Mouse (Mus musculus): ENCODE data around the gene Mark2. TPM values are rescaled to one million over a fixed set of nuclear protein-coding genes. Genes with fewer than 3 reads are reported as not detected.

The Mark2 gene
- polyA plus RNA-seq, 1 experiment from 2014 or later: 62.8 TPM

GRCm38 (mm10) chr19:7274326-7274990 is 67.2 kb downstream of the Mark2 start:
- Histone ChIP-seq H3K36me3 (peaks cover 87% of the 10 kb centered on the region), H3K27ac (peak overlapping the region; percentile 67; the same call in 1 of the 2 replicates), H3K9me3 (no peaks in the 10 kb centered on the region), H3K4me2 (replicated peaks) (no peak overlapping the region), H3K27me3 (no peaks in the 10 kb centered on the region), H3K9ac (no peak overlapping the region), H3K4me3 (no peak overlapping the region), H3K4me1 (peaks cover 32% of the 10 kb centered on the region)
- ATAC-seq (ENCODE audit: insufficient number of reproducible peaks, insufficient read depth, low FRiP score, low TSS enrichment): no peak
- WGBS: 83% methylated on average over 13 of the region's 13 CpGs

GRCm38 (mm10) chr19:7273486-7273885 is 68.2 kb downstream of the Mark2 start:
- Histone ChIP-seq H3K27me3 (no peaks in the 10 kb centered on the region), H3K4me1 (peaks cover 35% of the 10 kb centered on the region), H3K9me3 (no peaks in the 10 kb centered on the region), H3K9ac (no peak overlapping the region), H3K4me2 (replicated peaks) (no peak overlapping the region), H3K36me3 (peaks cover 77% of the 10 kb centered on the region), H3K4me3 (no peak overlapping the region), H3K27ac (no peak overlapping the region)
- no peak for ATAC-seq (ENCODE audit: insufficient number of reproducible peaks, insufficient read depth, low FRiP score, low TSS enrichment)
- 89% methylated on average over 4 of the region's 4 CpGs for WGBS

DNA sequence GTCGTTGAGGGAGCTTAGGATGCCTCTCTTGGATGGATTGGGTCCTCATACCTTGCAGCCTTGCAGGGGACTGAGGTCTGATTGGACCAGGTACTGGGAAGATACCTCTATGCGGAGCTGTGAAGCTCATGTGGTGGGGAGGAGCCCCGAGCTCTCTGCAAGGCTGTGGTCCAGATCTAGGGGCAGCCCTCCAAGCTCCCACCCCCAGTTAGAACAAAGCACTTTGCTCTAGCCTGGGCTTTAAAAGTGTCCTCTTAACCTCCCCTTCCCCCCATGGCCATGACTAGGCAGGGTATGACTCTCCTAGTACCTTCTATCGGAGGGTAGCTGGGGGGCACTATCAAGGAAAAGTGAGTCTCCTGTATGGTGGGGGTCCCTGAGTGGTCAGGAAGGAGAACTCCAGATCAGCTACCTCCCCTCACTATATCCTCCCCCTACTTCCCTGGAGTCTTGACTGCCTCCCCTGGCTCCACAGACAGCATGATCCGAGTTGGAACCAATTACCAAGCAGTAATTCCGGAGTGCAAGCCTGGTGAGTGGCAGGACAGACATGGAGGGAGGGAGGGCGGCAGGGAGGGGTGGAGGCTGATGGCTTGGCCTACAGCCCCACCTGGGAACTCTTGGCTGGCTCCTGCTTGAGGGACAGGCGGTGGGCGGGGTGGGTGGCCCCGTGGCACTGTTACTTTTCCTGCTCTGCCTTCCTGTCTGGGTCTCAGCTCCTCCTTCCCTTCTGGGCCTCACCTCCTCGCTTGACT is 72.2 kb downstream of the Mark2 start:
- peak overlapping the region; percentile 86 for H3K4me3 ChIP-seq
- H3K36me3 ChIP-seq: peaks cover 42% of the 10 kb centered on the region
- H3K27me3 ChIP-seq: no peaks in the 10 kb centered on the region
- ATAC-seq (ENCODE audit: insufficient number of reproducible peaks, insufficient read depth, low FRiP score, low TSS enrichment): no peak
- peak overlapping the region; percentile 91 for H3K9ac ChIP-seq
- peak overlapping the region; percentile 97 for H3K27ac ChIP-seq
- H3K4me1 ChIP-seq: peaks cover 48% of the 10 kb centered on the region
- H3K9me3 ChIP-seq: no peaks in the 10 kb centered on the region
- 2% methylated on average over 11 of the region's 11 CpGs for WGBS
- peak overlapping the region; percentile 77 for H3K4me2 ChIP-seq (replicated peaks)

GRCm38 (mm10) chr19:7268722-7269090 is 73.0 kb downstream of the Mark2 start:
- Histone ChIP-seq H3K4me3 (peak overlapping the region; percentile 86), H3K4me2 (replicated peaks) (peak overlapping the region; percentile 77), H3K4me1 (peaks cover 52% of the 10 kb centered on the region), H3K27ac (peak overlapping the region; percentile 97), H3K36me3 (peaks cover 34% of the 10 kb centered on the region), H3K9ac (peak overlapping the region; percentile 91), H3K9me3 (no peaks in the 10 kb centered on the region), H3K27me3 (no peaks in the 10 kb centered on the region)
- no peak for ATAC-seq (ENCODE audit: insufficient number of reproducible peaks, insufficient read depth, low FRiP score, low TSS enrichment)
- under 1% methylated on average over 30 of the region's 30 CpGs for WGBS

- H3K4me2 ChIP-seq (replicated peaks): peak overlapping the region; percentile 77
- no peaks in the 10 kb centered on the region for H3K27me3 ChIP-seq
- peak overlapping the region; percentile 91 for H3K9ac ChIP-seq
- H3K4me3 ChIP-seq: peak overlapping the region; percentile 86
- 1% methylated on average over 75 of the region's 97 CpGs for WGBS
- peaks cover 28% of the 10 kb centered on the region for H3K36me3 ChIP-seq
- H3K27ac ChIP-seq: peak overlapping the region; percentile 97
- H3K9me3 ChIP-seq: no peaks in the 10 kb centered on the region
- peak; percentile 53; the same call in 1 of the 2 replicates for ATAC-seq (ENCODE audit: insufficient number of reproducible peaks, insufficient read depth, low FRiP score, low TSS enrichment)
- H3K4me1 ChIP-seq: peaks cover 52% of the 10 kb centered on the region
Observed at GRCm38 (mm10) chr19:7267781-7268721, 73.6 kb downstream of the Mark2 start.

DNA sequence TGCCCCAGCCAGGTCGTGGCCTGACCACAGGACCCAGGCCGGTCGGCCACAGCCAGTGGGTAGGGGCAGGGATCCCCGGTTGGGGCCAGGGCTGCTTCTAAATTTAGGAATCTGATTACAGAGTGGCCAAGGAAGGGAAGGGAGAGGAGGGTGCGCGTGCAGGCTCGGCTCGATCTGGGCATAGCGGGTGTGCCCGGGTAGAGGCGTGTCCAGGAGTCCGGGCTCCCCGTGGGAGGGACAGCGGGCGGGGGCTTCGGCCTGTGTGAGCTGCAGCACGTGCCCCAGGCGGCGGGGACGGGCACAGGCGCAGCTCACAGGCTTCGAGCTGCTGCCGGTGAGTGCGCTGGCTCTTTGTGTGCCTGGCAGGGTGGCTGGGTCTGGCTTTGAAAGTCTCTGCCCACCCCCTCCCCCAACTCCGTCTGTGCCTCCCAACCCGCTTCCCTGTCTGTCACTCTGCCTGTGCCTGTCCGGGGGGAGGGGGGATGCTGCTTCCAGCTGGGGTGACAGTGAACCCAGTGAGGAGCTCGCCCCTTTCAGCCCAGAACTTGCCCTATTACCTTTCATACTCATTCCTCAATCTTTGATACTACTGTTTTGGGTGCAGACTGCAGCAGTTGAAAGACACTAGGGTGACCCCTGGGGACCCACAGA is 74.4 kb downstream of the Mark2 start, which contains the start of gene Rcor2:
Gene Rcor2, plus strand, starts transcription at position 235 of the 651 bp plus-strand sequence.
- WGBS: 1% methylated on average over 28 of the region's 28 CpGs
- H3K4me2 ChIP-seq (replicated peaks): peak within 1 kb of the TSS; percentile 77

DNA sequence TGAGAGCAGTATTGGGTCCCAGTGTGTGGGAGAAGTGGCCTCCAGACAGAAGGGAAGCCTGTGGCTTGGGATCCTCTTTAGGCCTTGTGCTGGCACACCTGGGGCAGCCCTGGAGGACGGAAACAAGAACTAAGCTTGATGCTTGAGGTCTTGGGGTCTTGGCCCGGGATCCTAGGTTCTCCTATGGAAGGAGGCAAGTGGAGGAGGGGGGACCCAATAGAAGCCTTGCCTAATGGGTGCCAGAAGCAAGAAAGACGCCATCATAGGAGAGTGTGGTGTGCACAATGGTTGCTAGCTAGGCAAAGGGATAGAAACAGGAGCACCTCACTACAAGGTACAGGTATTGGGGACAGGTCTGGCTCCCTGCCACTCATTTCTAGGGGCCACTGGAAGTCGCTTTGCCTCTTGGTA is 75.2 kb downstream of the Mark2 start:
- 46% methylated on average over 4 of the region's 4 CpGs for WGBS
- H3K27me3 ChIP-seq: no peaks in the 10 kb centered on the region
- peak overlapping the region; percentile 91; the same call in 1 of the 2 replicates for H3K9ac ChIP-seq
- H3K4me1 ChIP-seq: peaks cover 52% of the 10 kb centered on the region
- no peaks in the 10 kb centered on the region for H3K9me3 ChIP-seq
- H3K4me3 ChIP-seq: 0 out of 2 replicates have a peak overlapping the region, but pooled peaks have one; percentile 86
- H3K36me3 ChIP-seq: peaks cover 12% of the 10 kb centered on the region
- peak overlapping the region; percentile 97 for H3K27ac ChIP-seq
- peak overlapping the region; percentile 77; the same call in 1 of the 2 replicates for H3K4me2 ChIP-seq (replicated peaks)
- no peak for ATAC-seq (ENCODE audit: insufficient number of reproducible peaks, insufficient read depth, low FRiP score, low TSS enrichment)

More for the DNA sequence above, 74.4 kb downstream of the Mark2 start, which contains the start of gene Rcor2:
- H3K36me3 ChIP-seq: peaks cover 20% of the 10 kb centered on the region
- peak within 1 kb of the TSS; percentile 97 for H3K27ac ChIP-seq
- peak within 1 kb of the TSS; percentile 86 for H3K4me3 ChIP-seq
- ATAC-seq (ENCODE audit: insufficient number of reproducible peaks, insufficient read depth, low FRiP score, low TSS enrichment): peak; percentile 30
- no peaks in the 10 kb centered on the region for H3K27me3 ChIP-seq
- peaks cover 52% of the 10 kb centered on the region for H3K4me1 ChIP-seq
- peak within 1 kb of the TSS; percentile 91 for H3K9ac ChIP-seq
- H3K9me3 ChIP-seq: no peaks in the 10 kb centered on the region

DNA sequence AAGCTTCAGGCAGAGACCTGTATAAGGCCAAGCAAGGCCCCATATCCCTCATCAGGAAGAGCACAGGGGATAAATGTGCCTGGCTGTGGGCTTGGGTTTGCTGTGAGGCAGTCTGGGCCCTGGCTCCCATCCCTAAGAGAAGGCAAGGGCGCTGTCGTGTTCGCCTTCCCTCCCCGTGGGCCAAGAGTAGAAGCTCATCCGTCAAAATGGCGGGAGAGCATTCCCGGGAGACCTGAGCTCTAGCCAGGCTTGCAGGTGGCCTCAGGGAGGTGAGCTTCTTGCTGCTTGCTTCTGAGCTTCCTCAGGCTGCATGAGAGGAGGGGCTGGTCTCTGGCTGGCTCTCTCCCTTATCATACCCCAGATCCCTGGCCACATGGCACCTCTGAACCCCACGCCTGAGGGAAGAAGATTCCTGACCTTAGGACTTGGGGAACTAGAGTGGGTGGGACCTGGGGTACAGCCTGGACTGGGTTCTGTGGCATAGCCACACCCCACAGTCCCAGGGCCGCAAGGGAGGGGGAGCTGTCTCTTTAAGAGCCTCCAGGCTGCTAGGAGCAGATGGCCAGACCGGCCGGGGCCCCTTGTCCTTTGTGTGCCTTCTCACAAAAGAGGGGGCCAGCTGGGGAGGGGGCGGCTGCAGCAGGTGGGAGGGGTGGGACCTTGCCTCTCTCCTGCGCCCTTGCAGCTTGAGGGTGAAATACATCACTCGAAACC is 76.0 kb downstream of the Mark2 start:
- H3K36me3 ChIP-seq: peaks cover 4% of the 10 kb centered on the region; the same call in 1 of the 2 replicates
- no peaks in the 10 kb centered on the region for H3K27me3 ChIP-seq
- ATAC-seq (ENCODE audit: insufficient number of reproducible peaks, insufficient read depth, low FRiP score, low TSS enrichment): no peak
- H3K4me2 ChIP-seq (replicated peaks): peak overlapping the region; percentile 16
- H3K4me1 ChIP-seq: peaks cover 52% of the 10 kb centered on the region
- no peaks in the 10 kb centered on the region for H3K9me3 ChIP-seq
- WGBS: 18% methylated on average over 14 of the region's 14 CpGs
- H3K27ac ChIP-seq: peak overlapping the region; percentile 97
- no peak overlapping the region for H3K4me3 ChIP-seq
- peak overlapping the region; percentile 11; the same call in 1 of the 2 replicates for H3K9ac ChIP-seq

DNA sequence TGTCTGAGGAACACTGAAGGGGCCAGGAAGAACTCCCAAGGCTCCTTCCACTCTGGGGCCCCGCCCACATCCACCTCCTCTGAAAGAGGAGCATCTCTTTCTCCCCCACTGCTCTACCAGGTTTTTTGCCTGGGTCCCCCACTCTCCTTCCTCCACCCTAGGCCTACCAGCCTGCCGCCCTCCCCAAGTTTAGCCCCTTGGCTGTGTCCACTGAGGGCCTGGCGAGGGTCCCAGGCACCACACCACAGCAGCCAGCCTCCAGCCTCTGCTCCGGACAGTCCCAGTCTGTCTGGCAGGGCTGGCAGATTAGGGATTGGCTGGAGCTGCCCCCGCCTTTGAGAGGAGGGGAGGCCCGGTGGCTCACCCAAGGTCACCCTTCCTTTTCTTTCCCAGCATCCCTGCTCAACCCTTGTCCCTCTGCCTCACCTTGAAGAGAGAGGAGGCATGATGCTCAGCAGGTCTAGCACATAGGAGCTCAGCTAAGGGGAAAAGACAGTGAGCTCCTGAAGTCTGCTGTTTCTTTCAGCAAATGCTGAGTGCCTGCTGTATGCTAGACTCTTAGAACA is 76.8 kb downstream of the Mark2 start:
- H3K27me3 ChIP-seq: no peaks in the 10 kb centered on the region
- 13% methylated on average over 5 of the region's 6 CpGs for WGBS
- no peak overlapping the region for H3K4me3 ChIP-seq
- no peak overlapping the region; the same call in 1 of the 2 replicates for H3K9ac ChIP-seq
- H3K4me1 ChIP-seq: peaks cover 45% of the 10 kb centered on the region
- H3K27ac ChIP-seq: peak overlapping the region; percentile 97
- no peaks in the 10 kb centered on the region for H3K9me3 ChIP-seq
- H3K36me3 ChIP-seq: no peaks in the 10 kb centered on the region
- ATAC-seq (ENCODE audit: insufficient number of reproducible peaks, insufficient read depth, low FRiP score, low TSS enrichment): no peak
- H3K4me2 ChIP-seq (replicated peaks): 0 out of 2 replicates have a peak overlapping the region, but pooled peaks have one; percentile 4

DNA sequence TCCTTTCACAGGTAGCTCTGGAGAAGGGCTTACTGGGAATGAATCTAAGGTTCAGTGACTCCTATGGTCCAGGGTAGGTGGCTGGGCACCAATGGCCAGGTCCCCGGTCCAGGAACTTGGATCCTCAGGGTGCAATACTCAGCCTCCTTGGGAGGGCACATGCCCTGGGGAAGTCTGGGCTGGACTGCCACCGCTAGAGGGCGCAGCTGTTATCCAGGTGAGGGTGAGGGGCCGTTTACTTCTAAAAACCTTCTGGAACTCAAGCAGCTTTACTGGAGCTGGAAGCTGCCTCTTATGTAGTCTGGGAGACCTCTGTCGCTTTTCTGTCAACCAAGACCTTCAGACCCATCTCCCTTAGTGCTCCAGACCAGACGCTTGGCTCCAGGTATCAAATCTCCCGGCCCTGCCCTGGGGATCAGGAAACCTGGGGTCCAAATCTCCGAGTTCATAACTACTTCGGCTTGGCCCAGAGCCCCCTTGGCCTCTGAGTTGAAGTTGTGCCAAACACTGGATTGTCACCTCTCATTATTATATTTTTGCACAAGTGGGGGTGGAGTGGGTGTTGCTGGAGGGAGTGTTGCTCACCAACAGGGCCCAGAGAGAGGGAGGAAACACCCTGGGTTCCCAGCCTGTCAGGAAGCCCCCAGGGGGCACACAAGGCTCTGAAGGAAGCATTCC is 77.4 kb downstream of the Mark2 start:
- Histone ChIP-seq H3K9me3 (no peaks in the 10 kb centered on the region), H3K27me3 (no peaks in the 10 kb centered on the region), H3K4me1 (peaks cover 39% of the 10 kb centered on the region), H3K9ac (no peak overlapping the region), H3K4me3 (no peak overlapping the region), H3K36me3 (no peaks in the 10 kb centered on the region), H3K27ac (peak overlapping the region; percentile 97), H3K4me2 (replicated peaks) (no peak overlapping the region)
- no peak for ATAC-seq (ENCODE audit: insufficient number of reproducible peaks, insufficient read depth, low FRiP score, low TSS enrichment)
- 12% methylated on average over 9 of the region's 9 CpGs for WGBS
